Mouse (Mus musculus) kidney, embryonic 15.5 days (tissue): ENCODE measurements at regions not wholly inside any gene's neighbourhood (a gene's known extent, or its start where the extent isn't known, plus 50 kb on each side); places are given as distances from the start of the nearest gene placed in this dataset.
A peak's percentile ranks its signal among the peaks of the same experiment; 100 is the strongest.

ENCODE experiments used
- ATAC-seq: fragments of 200-750 bp; cut with Nextera tagmentation; replicated peaks from 2 replicates; pipeline ENCODE4 v1.8.0; 2017; ENCODE audit warnings: moderate TSS enrichment; ENCODE audit not compliant: low FRiP score
- H3K27ac ChIP-seq: fragments of 300-500 bp; sonication (generic); 2 replicates; pipeline ENCODE4 v1.5.1; 2015; ENCODE audit warnings: mild to moderate bottlenecking, inconsistent platforms
- H3K27me3 ChIP-seq: fragments of 300-500 bp; sonication (generic); 2 replicates; pipeline ENCODE4 v1.6.1; 2015; ENCODE audit warnings: inconsistent platforms
- H3K36me3 ChIP-seq: fragments of 300-500 bp; sonication (generic); 2 replicates; pipeline ENCODE4 v1.6.1; 2015; ENCODE audit warnings: inconsistent platforms
- H3K4me1 ChIP-seq: fragments of 300-500 bp; sonication (generic); 2 replicates; pipeline ENCODE4 v1.6.1; 2015; ENCODE audit warnings: inconsistent platforms
- H3K4me2 ChIP-seq: fragments of 300-500 bp; sonication (generic); 2 replicates; pipeline ENCODE4 v1.6.1; 2015; ENCODE audit warnings: moderate library complexity, mild to moderate bottlenecking, inconsistent platforms
- H3K4me3 ChIP-seq: fragments of 300-500 bp; sonication (generic); replicated peaks from 2 replicates; pipeline ENCODE4 v1.5.1; 2015; ENCODE audit warnings: mild to moderate bottlenecking, inconsistent platforms
- H3K9ac ChIP-seq: fragments of 300-500 bp; sonication (generic); 2 replicates; pipeline ENCODE4 v1.6.1; 2015; ENCODE audit warnings: mild to moderate bottlenecking, inconsistent platforms
- H3K9me3 ChIP-seq: fragments of 300-500 bp; sonication (generic); replicated peaks from 2 replicates; pipeline ENCODE4 v1.6.1; 2016; ENCODE audit warnings: inconsistent platforms
- WGBS: fragments of 180-500 bp; shearing (Covaris S2); methylation state at CpG from one replicate; pipeline ENCODE4 v1.1.7; 2015; ENCODE audit warnings: mixed read lengths; 5-methylcytosine and 5-hydroxymethylcytosine counted together

DNA sequence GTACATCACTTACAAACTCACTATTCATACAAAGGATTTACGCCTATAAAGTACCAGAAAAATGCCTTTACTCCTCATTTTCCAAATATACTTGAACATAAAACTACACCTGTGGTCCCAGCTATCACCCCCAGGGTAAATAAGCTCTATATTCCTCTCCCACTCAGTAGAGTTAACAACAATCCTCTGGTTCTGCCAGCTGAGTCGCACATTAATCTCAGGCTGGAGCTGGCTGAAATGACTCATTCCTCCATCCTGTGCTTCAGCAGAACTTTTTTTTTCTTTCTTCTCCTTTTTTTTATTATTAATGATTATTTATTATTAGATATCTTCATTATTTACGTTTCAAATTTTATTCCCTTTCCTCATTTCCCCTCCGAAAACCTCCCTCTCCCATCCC is 2402.8 kb upstream of the Gm7489 start:
- Histone ChIP-seq H3K4me2 (no peak overlapping the region), H3K9ac (no peak overlapping the region), H3K4me3 (no peak overlapping the region), H3K27ac (no peak overlapping the region), H3K4me1 (no peaks in the 10 kb centered on the region), H3K36me3 (no peaks in the 10 kb centered on the region), H3K9me3 (no peaks in the 10 kb centered on the region), H3K27me3 (no peaks in the 10 kb centered on the region)
- no peak for ATAC-seq
- WGBS: 81% methylated on average over 4 of the region's 4 CpGs

DNA sequence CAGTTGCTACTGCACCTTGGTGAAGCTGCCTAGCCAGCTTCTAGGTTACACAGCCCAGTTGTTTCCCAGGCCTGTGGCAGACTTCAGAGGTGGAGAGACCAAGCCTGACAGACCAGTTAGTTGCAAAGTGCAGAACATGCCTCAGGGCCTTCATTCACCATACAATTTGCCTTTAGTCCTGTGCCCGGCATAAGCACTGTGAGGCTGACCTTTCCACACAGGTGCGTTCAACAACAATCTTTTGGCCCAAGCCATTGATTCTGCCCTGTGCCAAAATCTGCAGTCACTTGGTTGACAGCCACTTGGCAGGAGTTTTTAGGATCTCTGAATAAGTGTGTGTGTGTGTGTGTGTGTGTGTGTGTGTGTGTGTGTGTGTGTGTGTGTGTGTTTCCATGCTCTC is 2400.5 kb upstream of the Gm7489 start:
- H3K27me3 ChIP-seq: no peaks in the 10 kb centered on the region
- ATAC-seq: peak; percentile 46; the same call in 1 of the 2 replicates
- no peak overlapping the region for H3K27ac ChIP-seq
- no peaks in the 10 kb centered on the region for H3K36me3 ChIP-seq
- 67% methylated on average over 2 of the region's 2 CpGs for WGBS
- H3K9ac ChIP-seq: no peak overlapping the region
- H3K4me2 ChIP-seq: no peak overlapping the region
- no peaks in the 10 kb centered on the region for H3K9me3 ChIP-seq
- no peaks in the 10 kb centered on the region for H3K4me1 ChIP-seq
- H3K4me3 ChIP-seq: no peak overlapping the region

DNA sequence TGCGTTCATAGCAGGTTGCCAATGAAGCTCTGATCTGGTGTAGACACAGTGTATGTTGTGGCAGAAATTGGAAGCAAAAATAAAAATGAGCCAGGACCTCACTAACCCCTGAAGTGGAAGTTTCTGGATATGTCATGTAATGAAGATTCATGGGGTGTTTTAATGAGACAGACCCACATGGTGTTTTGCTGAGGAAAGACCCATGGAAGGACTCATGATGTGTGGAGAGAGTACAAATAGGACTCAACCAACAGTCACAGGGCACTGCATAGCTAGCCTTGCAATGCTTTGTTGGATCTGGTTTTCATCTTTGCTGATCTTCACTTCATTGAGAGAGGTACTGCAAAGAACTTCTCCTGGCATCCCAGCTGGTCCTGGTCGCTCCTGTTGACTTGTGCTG is 2399.2 kb upstream of the Gm7489 start:
- no peak for ATAC-seq
- H3K27me3 ChIP-seq: no peaks in the 10 kb centered on the region
- no peak overlapping the region for H3K27ac ChIP-seq
- H3K9me3 ChIP-seq: no peaks in the 10 kb centered on the region
- no peaks in the 10 kb centered on the region for H3K4me1 ChIP-seq
- H3K4me3 ChIP-seq: no peak overlapping the region
- H3K36me3 ChIP-seq: no peaks in the 10 kb centered on the region
- WGBS: 92% methylated on average over 2 of the region's 2 CpGs
- no peak overlapping the region for H3K9ac ChIP-seq
- H3K4me2 ChIP-seq: no peak overlapping the region

DNA sequence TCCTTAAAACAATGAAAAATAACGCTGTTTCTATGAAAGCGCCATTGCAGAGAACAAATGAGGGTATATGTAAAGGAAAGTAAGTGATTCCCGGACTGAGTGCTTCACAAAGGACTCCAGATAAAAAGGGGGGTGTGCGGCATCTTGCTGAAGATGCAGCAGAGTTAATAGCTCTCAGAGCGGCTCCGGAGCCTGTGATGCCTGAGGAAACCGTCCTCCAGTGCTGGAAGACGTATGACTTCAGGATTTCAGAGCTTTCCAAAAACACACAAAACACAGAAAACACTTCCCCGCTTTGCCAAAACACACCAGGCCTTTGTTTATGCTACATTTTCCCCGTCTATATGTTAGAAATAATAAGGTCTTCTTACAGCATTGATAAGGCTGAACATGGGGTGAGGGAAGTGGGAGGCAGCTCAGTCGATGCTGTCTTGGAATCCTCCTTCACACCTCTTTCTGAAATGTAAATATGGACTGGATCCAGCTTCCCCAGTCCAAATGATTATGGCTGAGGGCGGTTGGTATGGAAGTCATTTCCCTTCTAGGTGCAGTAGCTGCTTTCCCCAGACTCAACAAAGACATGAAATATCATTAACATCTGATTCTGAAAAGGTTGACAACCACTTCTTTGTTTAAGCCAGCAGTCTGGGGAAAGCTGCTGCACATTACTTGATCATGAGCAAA is 2382.5 kb upstream of the Gm7489 start:
- H3K4me2 ChIP-seq: no peak overlapping the region

DNA sequence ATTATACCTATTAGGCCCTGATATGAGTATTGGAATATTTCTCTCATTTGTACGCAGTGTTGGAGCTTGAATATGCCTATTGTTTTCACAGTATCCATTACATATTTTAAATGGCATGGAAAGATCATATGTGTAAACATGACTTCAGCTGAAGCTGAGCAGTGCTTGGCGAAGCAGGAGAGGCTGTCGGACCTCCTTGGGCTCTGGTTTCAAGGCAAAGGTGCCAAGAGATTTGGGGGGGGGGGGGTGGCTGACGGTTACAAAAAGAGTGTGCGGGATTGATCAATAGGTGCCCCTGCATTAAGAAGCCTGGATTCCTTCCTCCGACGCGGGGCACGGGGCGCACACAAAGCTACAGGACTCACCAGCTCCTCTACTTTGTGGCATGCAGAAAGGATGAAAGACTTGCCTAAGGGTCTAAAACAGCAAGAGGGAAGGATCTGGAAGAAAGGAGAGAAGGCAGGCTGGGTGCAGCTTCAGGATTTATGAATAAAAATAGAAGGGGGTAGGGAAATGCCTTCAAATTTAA is 2381.9 kb upstream of the Gm7489 start:
- no peaks in the 10 kb centered on the region for H3K9me3 ChIP-seq

More for the DNA sequence above, 2382.5 kb upstream of the Gm7489 start:
- no peaks in the 10 kb centered on the region for H3K4me1 ChIP-seq
- ATAC-seq: no peak
- H3K9me3 ChIP-seq: no peaks in the 10 kb centered on the region
- H3K27me3 ChIP-seq: no peaks in the 10 kb centered on the region
- WGBS: 69% methylated on average over 12 of the region's 12 CpGs
- no peak overlapping the region for H3K27ac ChIP-seq
- H3K4me3 ChIP-seq: no peak overlapping the region
- H3K36me3 ChIP-seq: no peaks in the 10 kb centered on the region
- no peak overlapping the region for H3K9ac ChIP-seq

DNA sequence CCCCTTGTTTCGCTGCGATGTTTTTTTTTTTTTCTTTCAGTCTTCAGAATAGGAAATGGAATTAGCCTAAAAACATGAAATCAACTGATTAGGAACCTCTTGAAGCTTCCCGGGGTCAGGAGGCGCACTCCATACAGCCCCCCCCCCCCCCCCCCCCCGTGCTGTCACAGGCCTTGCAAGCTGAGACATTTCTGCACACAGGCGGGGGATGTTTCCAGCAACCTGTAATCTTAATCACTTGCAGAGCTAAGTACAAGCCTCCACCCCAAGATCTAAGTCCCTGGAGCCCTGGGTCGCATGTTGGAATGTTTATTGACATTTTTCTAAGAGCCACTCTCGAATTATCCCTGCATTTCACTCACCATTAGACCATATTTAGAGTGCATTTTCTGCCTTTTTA is 2381.4 kb upstream of the Gm7489 start:
- no peak overlapping the region for H3K4me3 ChIP-seq
- WGBS: 32% methylated on average over 8 of the region's 8 CpGs
- H3K9me3 ChIP-seq: no peaks in the 10 kb centered on the region
- H3K27ac ChIP-seq: no peak overlapping the region
- H3K4me1 ChIP-seq: no peaks in the 10 kb centered on the region
- H3K36me3 ChIP-seq: no peaks in the 10 kb centered on the region
- ATAC-seq: no peak
- H3K4me2 ChIP-seq: peak overlapping the region; percentile 30
- no peaks in the 10 kb centered on the region for H3K27me3 ChIP-seq
- H3K9ac ChIP-seq: no peak overlapping the region

More for the DNA sequence above, 2381.9 kb upstream of the Gm7489 start:
- H3K4me3 ChIP-seq: no peak overlapping the region
- H3K27ac ChIP-seq: no peak overlapping the region
- no peaks in the 10 kb centered on the region for H3K36me3 ChIP-seq
- peak overlapping the region; percentile 30 for H3K4me2 ChIP-seq
- H3K4me1 ChIP-seq: no peaks in the 10 kb centered on the region
- ATAC-seq: no peak
- H3K27me3 ChIP-seq: no peaks in the 10 kb centered on the region
- H3K9ac ChIP-seq: no peak overlapping the region
- 60% methylated on average over 10 of the region's 10 CpGs for WGBS

DNA sequence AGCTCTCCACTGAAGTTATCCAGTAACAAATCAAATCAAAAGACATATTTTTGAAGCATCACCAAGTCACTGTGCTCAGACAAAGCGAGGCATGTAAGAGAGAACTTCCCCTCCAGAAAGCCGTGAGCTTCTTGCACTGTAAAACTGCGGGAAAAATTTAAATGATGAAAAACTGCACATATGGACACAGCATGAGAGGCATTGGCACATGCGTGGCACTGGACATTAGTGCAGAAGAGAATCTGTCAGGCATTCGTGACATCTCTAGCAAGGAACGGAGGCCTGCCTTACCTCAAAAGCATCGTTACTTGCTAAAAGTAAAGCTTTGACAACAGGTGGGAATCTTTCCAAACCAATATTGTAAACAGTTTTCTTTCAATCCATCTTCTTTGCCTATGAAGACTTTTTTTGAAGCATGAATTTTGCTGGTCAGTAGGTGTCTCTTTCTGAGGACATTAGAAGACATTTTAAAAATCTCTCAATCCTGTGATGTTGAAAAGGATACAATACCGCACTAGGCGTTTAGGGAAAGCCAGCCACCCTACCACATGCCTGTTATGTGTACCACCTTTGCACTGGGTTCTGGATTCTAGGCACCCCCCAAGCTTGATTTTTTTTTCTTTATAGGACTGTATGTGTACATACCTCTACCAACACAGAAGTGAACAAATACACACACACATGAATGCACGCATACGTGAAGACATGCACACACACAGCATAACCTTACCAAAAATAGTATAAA is 2380.5 kb upstream of the Gm7489 start:
- no peaks in the 10 kb centered on the region for H3K36me3 ChIP-seq
- H3K4me1 ChIP-seq: no peaks in the 10 kb centered on the region
- H3K27me3 ChIP-seq: no peaks in the 10 kb centered on the region
- ATAC-seq: no peak
- no peaks in the 10 kb centered on the region for H3K9me3 ChIP-seq
- no peak overlapping the region for H3K9ac ChIP-seq
- H3K27ac ChIP-seq: no peak overlapping the region
- H3K4me2 ChIP-seq: no peak overlapping the region
- 87% methylated on average over 11 of the region's 11 CpGs for WGBS
- H3K4me3 ChIP-seq: no peak overlapping the region

DNA sequence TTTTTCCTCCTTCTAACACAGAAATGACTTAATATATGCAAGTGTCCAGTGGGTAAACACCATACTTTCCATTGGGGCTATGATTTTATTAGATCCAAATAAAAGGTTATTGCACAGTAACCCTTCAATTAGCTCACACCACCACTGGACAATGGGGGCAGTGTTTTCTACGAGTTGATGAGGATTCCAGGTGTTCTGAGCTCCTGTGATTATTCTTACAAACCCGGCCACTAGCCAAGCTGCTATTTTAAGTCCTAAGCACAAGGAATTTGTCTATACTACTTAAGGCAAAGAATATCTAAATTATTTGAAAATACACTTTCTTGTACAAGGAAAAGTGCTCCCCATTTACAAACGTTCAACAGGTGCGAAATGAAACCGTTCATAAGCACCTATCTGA is 2379.9 kb upstream of the Gm7489 start:
- H3K36me3 ChIP-seq: no peaks in the 10 kb centered on the region
- H3K9ac ChIP-seq: no peak overlapping the region
- no peaks in the 10 kb centered on the region for H3K9me3 ChIP-seq
- H3K4me3 ChIP-seq: no peak overlapping the region
- 74% methylated on average over 5 of the region's 5 CpGs for WGBS
- no peak overlapping the region for H3K27ac ChIP-seq
- H3K27me3 ChIP-seq: no peaks in the 10 kb centered on the region
- no peak for ATAC-seq
- H3K4me2 ChIP-seq: no peak overlapping the region
- H3K4me1 ChIP-seq: no peaks in the 10 kb centered on the region

DNA sequence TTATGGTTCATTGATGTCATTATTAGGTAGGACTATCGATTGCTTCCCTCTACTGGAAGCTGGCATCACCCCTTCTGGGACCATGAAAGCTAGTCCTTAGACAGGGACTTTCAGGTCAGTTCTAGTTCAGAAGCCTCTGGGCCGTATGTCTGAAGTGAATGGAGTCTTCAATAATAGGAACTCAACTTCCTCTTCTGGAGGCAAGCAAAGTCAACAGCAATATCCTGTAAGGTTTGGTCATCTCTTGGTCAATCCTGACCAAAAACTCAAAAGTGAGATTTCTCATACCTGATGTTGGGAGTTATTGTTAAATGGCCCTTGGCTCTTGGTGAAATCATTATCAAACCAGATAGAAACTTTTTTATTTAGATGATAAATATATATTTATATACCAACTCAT is 2377.6 kb upstream of the Gm7489 start:
- 85% methylated on average over 2 of the region's 2 CpGs for WGBS
- ATAC-seq: no peak
- Histone ChIP-seq H3K9ac (no peak overlapping the region), H3K27me3 (no peaks in the 10 kb centered on the region), H3K27ac (no peak overlapping the region), H3K9me3 (no peaks in the 10 kb centered on the region), H3K4me2 (no peak overlapping the region), H3K4me1 (no peaks in the 10 kb centered on the region), H3K36me3 (no peaks in the 10 kb centered on the region), H3K4me3 (no peak overlapping the region)

DNA sequence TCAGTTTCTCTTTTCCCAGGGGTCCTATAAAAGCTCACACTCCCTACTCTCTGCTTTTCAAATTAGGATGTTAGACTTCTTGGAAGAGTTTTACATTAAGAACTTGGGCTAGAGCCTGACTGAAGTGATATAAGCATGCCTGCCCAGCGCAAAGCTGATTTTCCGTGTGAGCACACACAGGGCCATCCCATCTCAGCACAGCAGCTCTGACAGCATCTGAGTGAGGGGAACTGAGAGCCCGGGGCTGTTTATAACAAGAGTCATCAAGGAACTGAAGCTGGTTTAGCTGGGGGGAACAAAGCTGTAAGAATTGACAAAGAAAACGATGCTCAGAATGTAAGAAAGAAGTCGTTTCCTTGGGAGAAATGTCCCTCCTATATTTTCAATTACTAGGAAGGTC is 2373.4 kb upstream of the Gm7489 start:
- Histone ChIP-seq H3K4me3 (no peak overlapping the region), H3K27me3 (no peaks in the 10 kb centered on the region), H3K9me3 (no peaks in the 10 kb centered on the region), H3K9ac (no peak overlapping the region), H3K36me3 (no peaks in the 10 kb centered on the region), H3K27ac (no peak overlapping the region), H3K4me2 (no peak overlapping the region), H3K4me1 (no peaks in the 10 kb centered on the region)
- no peak for ATAC-seq
- WGBS: 38% methylated on average over 5 of the region's 5 CpGs

DNA sequence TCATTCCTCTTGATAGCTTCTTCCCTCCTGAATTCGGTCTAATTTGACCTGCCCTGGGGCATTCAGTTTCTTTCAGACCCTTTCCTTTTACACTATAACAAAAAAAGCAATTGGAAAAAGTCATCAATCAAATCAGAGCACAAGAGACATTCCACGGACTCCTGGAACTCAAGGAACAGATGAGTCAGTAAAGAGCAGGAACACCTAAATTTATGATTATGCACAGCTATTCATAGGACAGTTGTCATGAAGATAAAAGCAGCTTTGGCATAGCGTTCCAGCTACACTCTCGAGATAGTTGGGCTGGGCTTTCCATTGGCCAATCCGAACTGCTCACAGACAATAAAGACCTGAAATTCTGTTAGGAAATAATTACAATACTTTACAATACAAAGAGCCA is 2348.4 kb upstream of the Gm7489 start:
- H3K27ac ChIP-seq: no peak overlapping the region
- no peak overlapping the region for H3K4me2 ChIP-seq
- 37% methylated on average over 5 of the region's 5 CpGs for WGBS
- no peak overlapping the region for H3K9ac ChIP-seq
- ATAC-seq: no peak
- H3K4me3 ChIP-seq: no peak overlapping the region
- no peaks in the 10 kb centered on the region for H3K27me3 ChIP-seq
- H3K9me3 ChIP-seq: no peaks in the 10 kb centered on the region
- no peaks in the 10 kb centered on the region for H3K36me3 ChIP-seq
- H3K4me1 ChIP-seq: no peaks in the 10 kb centered on the region

DNA sequence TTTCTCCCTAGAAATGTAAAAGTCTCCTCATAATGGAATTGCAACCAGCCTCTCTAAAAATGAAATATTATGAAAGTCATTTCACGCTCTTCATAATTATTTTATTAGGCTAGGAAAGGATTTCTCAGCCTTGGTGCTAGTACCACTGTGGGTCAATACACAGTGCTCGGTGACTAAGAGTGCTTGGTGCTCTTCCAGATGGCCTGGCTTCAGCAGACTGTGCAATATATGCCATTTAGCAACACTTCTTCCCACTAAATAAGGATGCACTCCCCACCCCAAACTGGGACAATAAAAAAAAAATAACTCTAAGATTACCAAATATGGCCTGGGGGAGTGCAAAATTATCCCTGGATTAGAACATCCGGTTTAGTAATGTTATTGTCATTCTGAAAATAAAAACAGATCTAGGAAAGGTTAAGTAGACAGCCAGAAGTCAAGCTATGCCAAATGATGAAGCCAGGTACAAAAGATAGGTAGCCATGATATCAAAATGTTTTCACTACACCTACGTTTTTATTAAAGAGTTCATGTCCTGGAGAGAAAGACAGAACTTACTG is 2333.4 kb upstream of the Gm7489 start:
- Histone ChIP-seq H3K9me3 (no peaks in the 10 kb centered on the region), H3K9ac (no peak overlapping the region), H3K27me3 (no peaks in the 10 kb centered on the region), H3K36me3 (no peaks in the 10 kb centered on the region), H3K27ac (no peak overlapping the region), H3K4me3 (no peak overlapping the region), H3K4me1 (no peaks in the 10 kb centered on the region), H3K4me2 (no peak overlapping the region)
- ATAC-seq: no peak
- 85% methylated on average over 4 of the region's 4 CpGs for WGBS
